Mouse (Mus musculus): ENCODE data around the gene Safb2.

DNA sequence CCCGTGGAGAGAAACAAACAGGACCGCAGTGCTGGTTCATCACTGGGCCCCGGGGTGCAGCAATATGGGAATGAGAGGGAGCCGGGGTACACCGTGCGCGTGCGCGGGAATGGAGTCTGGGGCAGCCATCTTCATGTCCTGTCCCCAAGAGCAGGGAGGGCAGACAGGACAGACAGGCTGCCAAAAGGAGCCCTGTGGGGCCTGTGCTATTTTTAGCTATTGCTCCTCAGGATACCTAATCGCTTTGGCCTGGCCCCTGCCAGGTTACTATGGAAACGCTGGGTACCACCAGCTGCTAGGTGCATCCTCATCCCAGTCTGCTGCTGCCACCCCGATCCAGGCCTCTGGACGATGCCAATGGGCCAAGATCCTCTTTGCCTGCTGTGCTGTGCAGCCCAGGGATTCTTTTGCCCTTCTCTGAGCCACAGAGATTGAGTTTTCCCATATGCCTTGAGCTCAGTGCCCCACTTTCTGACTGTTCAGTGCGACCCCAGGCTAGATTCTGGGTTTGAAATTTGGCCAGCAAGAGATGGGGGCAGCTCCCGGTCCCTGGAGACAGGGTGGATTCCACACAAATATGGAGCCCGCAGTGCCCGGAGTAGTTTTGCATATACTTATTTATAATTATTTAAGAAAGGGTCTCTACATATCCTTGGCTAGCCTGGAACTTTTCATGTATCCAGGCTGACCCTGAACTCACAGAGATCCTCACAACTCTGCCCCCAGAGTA is 37.1 kb downstream of the Safb2 start:
- TF ChIP-seq CTCF (IDR thresholded peaks at IDR 0.05; ENCODE audit: control insufficient read depth, insufficient read depth, insufficient read length) = no peak
- TF ChIP-seq MYOG (IDR thresholded peaks at IDR 0.05; ENCODE audit: control insufficient read depth, extremely low read depth, insufficient read length) = no peak
- no peak for TF ChIP-seq MYOD1 (IDR thresholded peaks at IDR 0.05; ENCODE audit: control insufficient read depth, insufficient read length, low read depth)
- TF ChIP-seq USF1 (IDR thresholded peaks at IDR 0.05; ENCODE audit: low read depth) = no peak
- TF ChIP-seq CEBPB (IDR thresholded peaks at IDR 0.05; ENCODE audit: low read depth) = no peak

All from C2C12 (cell line).